Mouse (Mus musculus): ENCODE measurements at regions not wholly inside any gene's neighbourhood (a gene's known extent, or its start where the extent isn't known, plus 50 kb on each side); places are given as distances from the start of the nearest gene placed in this dataset.

DNA sequence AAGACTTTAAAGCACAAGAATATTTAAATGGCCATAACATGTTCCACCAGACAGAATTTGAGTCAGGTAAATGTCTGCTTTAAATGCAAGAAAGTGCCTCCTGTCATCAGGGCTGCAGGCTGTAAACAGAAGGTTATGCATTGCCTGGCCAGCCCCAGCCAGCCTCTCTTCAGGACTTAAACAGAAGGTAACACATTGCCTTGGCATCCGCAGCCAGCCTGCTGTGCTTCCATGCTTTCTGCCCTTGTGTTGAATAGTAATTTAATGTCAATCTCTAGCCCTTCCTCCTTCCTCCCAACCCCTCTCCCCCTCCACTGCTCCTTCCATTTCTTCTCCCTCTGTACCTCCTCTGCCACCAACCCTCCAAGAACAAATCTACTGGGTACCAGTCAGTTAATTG, 362.4 kb upstream of the Prickle1 start:
- WGBS (ENCODE audit: insufficient replicate concordance), result 74% methylated on average over 1 of the region's 1 CpGs
- Histone ChIP-seq H3K27me3 (no peaks in the 10 kb centered on the region), H3K27ac (no peak overlapping the region), H3K4me2 (no peak overlapping the region), H3K36me3 (no peaks in the 10 kb centered on the region), H3K9me3 (replicated peaks) (0 out of 2 replicates have a peak, but pooled peaks cover 3% of the 10 kb centered on the region), H3K4me1 (replicated peaks) (no peaks in the 10 kb centered on the region), H3K9ac (no peak overlapping the region), H3K4me3 (replicated peaks) (no peak overlapping the region)
- DNase-seq (no peak), ATAC-seq (ENCODE audit: low read depth) (no peak)

- Histone ChIP-seq H3K9me3 (replicated peaks) (0 out of 2 replicates have a peak, but pooled peaks cover 3% of the 10 kb centered on the region), H3K4me2 (no peak overlapping the region), H3K4me3 (replicated peaks) (no peak overlapping the region), H3K27me3 (no peaks in the 10 kb centered on the region), H3K27ac (no peak overlapping the region), H3K36me3 (no peaks in the 10 kb centered on the region), H3K9ac (no peak overlapping the region), H3K4me1 (replicated peaks) (no peaks in the 10 kb centered on the region)
- DNase-seq (no peak), ATAC-seq (ENCODE audit: low read depth) (no peak)
- WGBS (ENCODE audit: insufficient replicate concordance), result 81% methylated on average over 11 of the region's 11 CpGs
These were observed 361.1 kb upstream of the Prickle1 start for GRCm38 (mm10) chr15:93956801-93957200.

GRCm38 (mm10) chr15:93953548-93953947, 357.9 kb upstream of the Prickle1 start:
- no peak for DNase-seq
- Histone ChIP-seq H3K36me3 (no peaks in the 10 kb centered on the region), H3K4me1 (replicated peaks) (no peaks in the 10 kb centered on the region), H3K4me2 (no peak overlapping the region), H3K4me3 (replicated peaks) (no peak overlapping the region), H3K27ac (no peak overlapping the region), H3K9ac (no peak overlapping the region), H3K9me3 (replicated peaks) (0 out of 2 replicates have a peak, but pooled peaks cover 3% of the 10 kb centered on the region), H3K27me3 (no peaks in the 10 kb centered on the region)
- ATAC-seq (ENCODE audit: low read depth), result no peak
- WGBS (ENCODE audit: insufficient replicate concordance), result 46% methylated on average over 1 of the region's 1 CpGs

DNA sequence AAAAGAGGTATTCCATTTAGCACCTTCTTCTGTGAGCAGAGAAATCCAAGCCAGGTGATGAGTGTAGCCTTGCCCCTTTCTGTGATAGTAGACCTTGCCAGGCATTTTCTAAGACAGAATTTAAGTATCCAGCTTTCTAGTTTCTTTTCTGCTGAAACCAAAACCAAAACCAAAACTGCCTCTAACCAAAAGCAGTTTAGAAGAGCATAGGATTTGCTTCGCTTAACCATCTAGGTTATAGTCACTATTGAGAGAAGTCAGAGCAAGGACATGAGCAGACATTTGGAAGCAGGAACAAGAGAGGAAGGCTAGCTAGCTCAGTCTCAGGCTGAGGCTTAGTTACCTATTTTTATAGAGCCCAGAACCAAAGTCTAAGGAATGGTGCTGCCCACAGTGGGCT, 354.8 kb upstream of the Prickle1 start:
- Histone ChIP-seq H3K36me3 (no peaks in the 10 kb centered on the region), H3K4me1 (replicated peaks) (no peaks in the 10 kb centered on the region), H3K4me2 (no peak overlapping the region), H3K4me3 (replicated peaks) (no peak overlapping the region), H3K9ac (no peak overlapping the region), H3K27me3 (no peaks in the 10 kb centered on the region), H3K9me3 (replicated peaks) (no peaks in the 10 kb centered on the region), H3K27ac (no peak overlapping the region)
- DNase-seq (no peak), ATAC-seq (ENCODE audit: low read depth) (no peak)
- 55% methylated on average over 1 of the region's 1 CpGs for WGBS (ENCODE audit: insufficient replicate concordance)

GRCm38 (mm10) chr15:93948902-93949301, 353.2 kb upstream of the Prickle1 start:
- Histone ChIP-seq H3K9me3 (replicated peaks) (no peaks in the 10 kb centered on the region), H3K27ac (no peak overlapping the region), H3K27me3 (no peaks in the 10 kb centered on the region), H3K36me3 (no peaks in the 10 kb centered on the region), H3K4me1 (replicated peaks) (no peaks in the 10 kb centered on the region), H3K9ac (no peak overlapping the region), H3K4me3 (replicated peaks) (no peak overlapping the region), H3K4me2 (no peak overlapping the region)
- WGBS (ENCODE audit: insufficient replicate concordance), result 43% methylated on average over 4 of the region's 4 CpGs
- ATAC-seq (ENCODE audit: low read depth) (no peak), DNase-seq (no peak)

DNA sequence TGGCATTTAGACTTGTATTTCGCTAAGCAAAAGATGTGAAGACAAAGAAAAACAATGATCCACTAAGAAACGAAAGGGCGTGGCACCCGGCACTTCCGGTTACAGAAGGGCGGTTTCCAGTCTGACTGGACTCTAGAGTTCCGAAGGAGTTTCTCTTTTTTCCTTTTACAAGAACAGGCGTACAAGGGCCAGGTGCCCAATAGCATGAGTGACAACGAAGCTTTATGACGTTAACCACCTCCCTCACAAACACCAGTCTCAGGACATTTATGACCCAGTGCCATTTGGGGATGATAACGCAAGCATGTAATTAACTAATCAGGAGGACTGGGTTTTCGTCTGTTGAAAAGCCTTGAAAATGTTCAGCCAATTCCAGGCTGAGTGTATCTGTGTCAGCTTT, 347.9 kb upstream of the Prickle1 start:
- Histone ChIP-seq H3K9me3 (replicated peaks) (no peaks in the 10 kb centered on the region), H3K36me3 (no peaks in the 10 kb centered on the region), H3K27ac (no peak overlapping the region), H3K4me1 (replicated peaks) (no peaks in the 10 kb centered on the region), H3K27me3 (no peaks in the 10 kb centered on the region), H3K4me2 (no peak overlapping the region), H3K4me3 (replicated peaks) (no peak overlapping the region), H3K9ac (no peak overlapping the region)
- no peak for ATAC-seq (ENCODE audit: low read depth)
- DNase-seq, result no peak
- WGBS (ENCODE audit: insufficient replicate concordance), result 74% methylated on average over 12 of the region's 12 CpGs

DNA sequence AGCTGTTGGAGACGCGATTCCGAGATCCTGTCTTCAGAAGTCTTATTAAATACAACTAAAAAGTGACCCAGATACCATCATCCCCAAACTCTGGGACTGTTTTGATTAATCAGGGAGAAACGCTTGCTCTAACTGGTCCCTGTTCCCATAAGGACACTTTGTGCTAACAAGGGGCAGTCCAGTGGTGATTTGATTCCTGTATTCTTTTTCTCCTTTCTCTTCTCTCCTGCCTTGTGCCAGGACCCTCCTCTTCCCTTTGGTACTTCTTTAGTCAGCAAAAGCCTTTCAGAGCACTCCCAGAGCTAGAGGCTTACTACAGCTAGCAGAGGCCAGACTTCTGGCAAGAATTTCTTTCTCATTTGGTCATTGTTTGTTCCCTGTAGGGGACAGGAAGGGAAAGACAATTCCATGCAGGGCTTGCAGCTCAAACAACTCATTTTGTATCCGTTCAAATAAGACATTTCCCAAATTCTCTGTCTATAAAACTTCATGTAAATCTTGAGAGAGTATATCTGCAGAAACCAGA, 337.3 kb upstream of the Prickle1 start:
- no peaks in the 10 kb centered on the region for H3K36me3 ChIP-seq
- H3K27me3 ChIP-seq, result no peaks in the 10 kb centered on the region
- no peak overlapping the region for H3K9ac ChIP-seq
- ATAC-seq (ENCODE audit: low read depth), result no peak
- no peak for DNase-seq
- H3K4me3 ChIP-seq (replicated peaks), result no peak overlapping the region
- no peaks in the 10 kb centered on the region for H3K4me1 ChIP-seq (replicated peaks)
- no peaks in the 10 kb centered on the region for H3K9me3 ChIP-seq (replicated peaks)
- 40% methylated on average over 5 of the region's 5 CpGs for WGBS (ENCODE audit: insufficient replicate concordance)
- no peak overlapping the region for H3K4me2 ChIP-seq
- no peak overlapping the region for H3K27ac ChIP-seq

DNA sequence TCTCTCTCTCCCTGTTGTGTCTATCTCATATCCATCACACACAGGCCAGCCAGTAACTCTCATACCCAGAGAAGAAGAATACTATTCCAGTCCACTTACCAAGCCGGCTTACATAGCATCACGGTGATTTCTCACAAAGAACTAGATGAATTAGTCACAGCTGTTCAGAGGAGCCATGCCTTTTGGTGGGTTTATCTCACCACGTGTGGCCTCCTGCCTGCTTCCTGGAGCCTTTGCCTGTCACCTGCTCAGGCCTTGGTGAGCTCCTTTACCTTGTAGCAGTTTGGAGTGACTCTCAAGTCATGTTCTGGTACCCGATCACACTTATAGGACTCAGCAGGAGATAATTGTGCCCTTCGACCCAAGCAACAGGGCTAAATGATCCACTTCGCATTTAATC, 331.2 kb upstream of the Prickle1 start:
- no peaks in the 10 kb centered on the region for H3K9me3 ChIP-seq (replicated peaks)
- DNase-seq (no peak), ATAC-seq (ENCODE audit: low read depth) (no peak)
- H3K4me3 ChIP-seq (replicated peaks), result no peak overlapping the region
- no peaks in the 10 kb centered on the region for H3K27me3 ChIP-seq
- H3K36me3 ChIP-seq, result no peaks in the 10 kb centered on the region
- no peak overlapping the region for H3K9ac ChIP-seq
- no peak overlapping the region for H3K4me2 ChIP-seq
- no peaks in the 10 kb centered on the region for H3K4me1 ChIP-seq (replicated peaks)
- H3K27ac ChIP-seq, result no peak overlapping the region
- 55% methylated on average over 6 of the region's 6 CpGs for WGBS (ENCODE audit: insufficient replicate concordance)

DNA sequence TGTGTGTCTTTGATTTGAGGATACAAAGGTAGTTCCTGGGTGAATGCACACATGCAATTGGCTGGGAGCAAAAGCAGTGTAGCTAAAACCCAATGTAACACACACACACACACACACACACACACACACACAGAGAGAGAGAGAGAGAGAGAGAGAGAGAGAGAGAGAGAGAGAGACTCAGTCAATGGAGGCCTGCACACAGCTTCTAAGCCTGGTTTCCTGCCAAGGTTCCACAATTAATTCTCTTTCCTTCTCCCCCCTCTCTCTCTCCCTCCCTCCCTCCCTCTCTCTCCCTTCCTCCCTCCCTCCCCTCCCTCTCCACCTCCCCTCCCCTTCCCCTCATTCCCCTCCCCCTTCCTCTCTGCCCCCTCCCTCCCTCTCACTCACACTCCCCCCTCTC, 330.6 kb upstream of the Prickle1 start:
- Histone ChIP-seq H3K4me3 (replicated peaks) (no peak overlapping the region), H3K9me3 (replicated peaks) (no peaks in the 10 kb centered on the region), H3K27ac (no peak overlapping the region), H3K4me1 (replicated peaks) (no peaks in the 10 kb centered on the region), H3K9ac (no peak overlapping the region), H3K4me2 (no peak overlapping the region), H3K36me3 (no peaks in the 10 kb centered on the region), H3K27me3 (no peaks in the 10 kb centered on the region)
- no peak for DNase-seq
- ATAC-seq (ENCODE audit: low read depth), result no peak

GRCm38 (mm10) chr15:93921457-93922234, 326.0 kb upstream of the Prickle1 start:
- Histone ChIP-seq H3K9me3 (replicated peaks) (no peaks in the 10 kb centered on the region), H3K4me2 (no peak overlapping the region), H3K36me3 (no peaks in the 10 kb centered on the region), H3K4me1 (replicated peaks) (no peaks in the 10 kb centered on the region), H3K4me3 (replicated peaks) (no peak overlapping the region), H3K9ac (no peak overlapping the region), H3K27me3 (no peaks in the 10 kb centered on the region), H3K27ac (no peak overlapping the region)
- no peak for DNase-seq
- ATAC-seq (ENCODE audit: low read depth), result no peak
- WGBS (ENCODE audit: insufficient replicate concordance), result 56% methylated on average over 6 of the region's 6 CpGs

GRCm38 (mm10) chr15:93920996-93921395, 325.3 kb upstream of the Prickle1 start:
- no peaks in the 10 kb centered on the region for H3K36me3 ChIP-seq
- ATAC-seq (ENCODE audit: low read depth) (no peak), DNase-seq (no peak)
- no peak overlapping the region for H3K4me3 ChIP-seq (replicated peaks)
- H3K4me1 ChIP-seq (replicated peaks), result no peaks in the 10 kb centered on the region
- H3K9me3 ChIP-seq (replicated peaks), result no peaks in the 10 kb centered on the region
- H3K9ac ChIP-seq, result no peak overlapping the region
- no peak overlapping the region for H3K4me2 ChIP-seq
- H3K27ac ChIP-seq, result no peak overlapping the region
- WGBS (ENCODE audit: insufficient replicate concordance), result 70% methylated on average over 5 of the region's 5 CpGs
- no peaks in the 10 kb centered on the region for H3K27me3 ChIP-seq

GRCm38 (mm10) chr15:93919577-93919976, 323.9 kb upstream of the Prickle1 start:
- no peak overlapping the region for H3K4me3 ChIP-seq (replicated peaks)
- ATAC-seq (ENCODE audit: low read depth) (no peak), DNase-seq (no peak)
- H3K4me2 ChIP-seq, result no peak overlapping the region
- H3K36me3 ChIP-seq, result no peaks in the 10 kb centered on the region
- H3K27me3 ChIP-seq, result no peaks in the 10 kb centered on the region
- H3K9me3 ChIP-seq (replicated peaks), result no peaks in the 10 kb centered on the region
- H3K9ac ChIP-seq, result no peak overlapping the region
- H3K4me1 ChIP-seq (replicated peaks), result no peaks in the 10 kb centered on the region
- no peak overlapping the region for H3K27ac ChIP-seq
- WGBS (ENCODE audit: insufficient replicate concordance), result 67% methylated on average over 6 of the region's 6 CpGs
